Mouse (Mus musculus) bone marrow, adult 2 months (tissue): ENCODE measurements at regions not wholly inside any gene's neighbourhood (a gene's known extent, or its start where the extent isn't known, plus 50 kb on each side); places are given as distances from the start of the nearest gene placed in this dataset.

Source experiments
- H3K27ac ChIP-seq: fragments of 200-500 bp; 2 replicates; pipeline ENCODE4 v1.5.1; 2012; ENCODE audit warnings: low read depth, mild to moderate bottlenecking, control low read depth, inconsistent platforms, low read length; ENCODE audit not compliant: control insufficient read depth, poor library complexity, insufficient read depth
- H3K4me1 ChIP-seq: fragments of 200-500 bp; 2 replicates; pipeline ENCODE4 v1.6.1; 2011; ENCODE audit warnings: low read length; ENCODE audit not compliant: control insufficient read depth, insufficient read depth
- H3K4me3 ChIP-seq: fragments of 200-500 bp; replicated peaks from 2 replicates; pipeline ENCODE3; 2011; ENCODE audit warnings: mild to moderate bottlenecking, low read depth, low read length, control low read depth; ENCODE audit not compliant: control insufficient read depth
- CTCF ChIP-seq: fragments of 200-500 bp; IDR thresholded peaks from 2 replicates; pipeline ENCODE4 v1.5.1; 2011; ENCODE audit warnings: low read length, control low read depth; ENCODE audit not compliant: control insufficient read depth, insufficient read depth
- POLR2A ChIP-seq: fragments of 200-500 bp; IDR thresholded peaks from 2 replicates; pipeline ENCODE4 v1.6.1; 2011; ENCODE audit warnings: low read depth, mild to moderate bottlenecking, control low read depth, low read length, borderline replicate concordance; ENCODE audit not compliant: control insufficient read depth
- WGBS: fragments of 180-500 bp; shearing (Covaris S2); methylation state at CpG from one replicate; pipeline ENCODE4 v1.1.7; 2018; 5-methylcytosine and 5-hydroxymethylcytosine counted together

GRCm38 (mm10) chr1:186494411-186494783 lies 211.4 kb downstream of the Tgfb2 start:
- no peak for TF ChIP-seq POLR2A
- TF ChIP-seq CTCF, result no peak
- H3K4me1 ChIP-seq, result no peaks in the 10 kb centered on the region; the same call in 1 of the 2 replicates
- WGBS, result 84% methylated on average over 5 of the region's 5 CpGs

DNA sequence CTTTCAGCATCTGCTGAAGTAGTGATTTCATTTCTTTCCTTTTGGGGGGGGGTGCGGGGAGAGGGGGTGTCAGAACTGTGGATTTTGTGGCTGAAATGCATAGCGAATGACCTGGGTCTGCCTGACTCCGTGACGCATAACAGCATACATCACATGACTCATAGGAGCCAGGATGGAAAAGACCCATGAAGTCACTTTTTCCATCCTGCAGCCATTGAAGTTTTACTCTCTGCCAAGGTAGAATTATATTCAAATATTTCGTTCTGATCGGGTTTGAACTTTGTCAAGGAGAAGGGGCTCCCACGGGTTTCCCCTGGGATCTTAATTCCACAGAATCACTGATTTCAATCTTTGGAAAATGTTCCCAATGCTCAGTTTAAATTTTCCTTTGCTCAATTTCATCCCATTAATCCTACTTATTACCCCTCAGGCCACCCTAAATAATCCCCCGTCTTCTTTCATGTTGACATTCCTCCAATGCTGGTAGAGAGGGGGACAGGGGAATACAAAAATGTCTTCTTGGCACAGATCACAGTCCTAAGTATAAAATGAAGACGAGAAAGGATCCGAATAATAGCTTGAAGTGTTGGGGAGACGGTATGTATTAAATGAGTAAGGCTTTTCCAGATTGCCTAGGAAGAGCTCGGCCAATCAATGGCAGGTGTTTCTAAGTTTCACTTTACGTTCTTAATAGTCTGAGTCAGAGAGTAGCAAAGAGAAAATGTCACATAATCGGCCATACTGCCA lies 212.0 kb downstream of the Tgfb2 start:
- H3K4me1 ChIP-seq, result no peaks in the 10 kb centered on the region; the same call in 1 of the 2 replicates
- 83% methylated on average over 14 of the region's 14 CpGs for WGBS
- no peak for TF ChIP-seq CTCF
- TF ChIP-seq POLR2A, result no peak
- H3K27ac ChIP-seq, result no peak overlapping the region
- H3K4me3 ChIP-seq, result no peak overlapping the region

More at GRCm38 (mm10) chr1:186494411-186494783, 211.4 kb downstream of the Tgfb2 start:
- no peak overlapping the region for H3K4me3 ChIP-seq
- H3K27ac ChIP-seq, result no peak overlapping the region

DNA sequence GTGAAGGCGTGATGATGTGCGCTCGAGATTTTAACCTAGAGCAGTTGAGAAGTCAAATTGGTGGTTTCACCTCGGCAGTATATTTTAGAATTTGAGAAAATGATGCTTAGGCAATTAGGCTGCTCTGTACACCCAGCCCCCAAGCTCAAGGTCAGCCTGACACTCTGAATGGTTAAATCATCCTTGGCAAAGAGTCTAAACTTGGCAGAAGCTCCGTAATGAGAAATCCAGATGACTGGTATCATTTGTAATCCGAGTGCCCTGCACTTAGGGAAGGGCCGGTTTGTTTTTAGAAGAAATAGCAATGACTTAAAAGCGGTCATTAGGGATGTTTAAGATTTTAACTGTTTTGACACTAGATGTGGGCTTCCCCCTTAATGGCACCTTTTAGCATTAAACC lies 223.6 kb downstream of the Tgfb2 start:
- WGBS, result 83% methylated on average over 8 of the region's 8 CpGs
- TF ChIP-seq CTCF (no peak), POLR2A (no peak)
- no peak overlapping the region for H3K4me3 ChIP-seq
- no peak overlapping the region for H3K27ac ChIP-seq
- H3K4me1 ChIP-seq, result no peaks in the 10 kb centered on the region

- TF ChIP-seq POLR2A, result no peak
- TF ChIP-seq CTCF, result no peak
- Histone ChIP-seq H3K4me3 (no peak overlapping the region), H3K27ac (no peak overlapping the region), H3K4me1 (no peaks in the 10 kb centered on the region)
- WGBS, result 50% methylated on average over 1 of the region's 1 CpGs
Measured at GRCm38 (mm10) chr1:186480019-186480418, 225.8 kb downstream of the Tgfb2 start.

DNA sequence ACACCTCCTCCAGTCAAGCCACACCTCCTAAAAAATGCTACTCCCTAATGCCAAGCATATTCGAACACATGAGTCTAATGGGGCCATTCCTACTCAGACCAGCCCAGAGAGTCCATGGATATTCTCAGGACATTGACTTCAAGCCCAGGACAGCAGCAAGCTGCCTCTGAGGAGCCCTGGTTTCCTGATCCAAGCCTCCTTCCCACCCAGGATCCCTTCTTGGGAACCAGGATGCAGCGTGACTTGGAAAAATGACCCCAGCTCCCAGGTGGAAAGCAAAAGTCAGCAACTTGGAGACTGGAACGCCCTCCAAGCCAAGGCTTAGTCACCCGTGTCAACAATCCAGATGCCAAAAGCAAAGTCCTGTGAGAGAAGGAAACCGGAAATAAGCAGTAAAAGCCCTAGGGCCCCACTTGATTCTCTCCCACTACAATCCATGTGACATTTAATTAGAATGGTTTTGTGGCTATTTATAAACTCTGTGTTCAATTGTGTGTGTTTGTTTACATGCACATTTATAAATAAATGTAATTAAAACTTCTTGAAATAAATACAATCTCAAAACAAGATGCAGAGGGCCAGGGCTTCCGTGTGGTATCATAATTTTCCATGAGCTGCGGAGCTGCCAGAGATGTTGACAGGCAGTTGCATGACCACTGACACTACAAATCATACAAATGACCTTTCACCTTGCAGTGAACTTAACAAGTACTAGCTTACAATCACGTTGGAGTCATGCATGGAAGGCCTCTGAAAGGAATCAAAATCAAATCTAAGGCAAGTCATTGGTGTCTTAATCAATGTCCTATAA lies 227.2 kb downstream of the Tgfb2 start:
- no peak for TF ChIP-seq POLR2A
- no peak for TF ChIP-seq CTCF
- H3K4me3 ChIP-seq, result no peak overlapping the region
- 73% methylated on average over 8 of the region's 8 CpGs for WGBS
- H3K4me1 ChIP-seq, result no peaks in the 10 kb centered on the region
- H3K27ac ChIP-seq, result no peak overlapping the region

- Histone ChIP-seq H3K27ac (no peak overlapping the region), H3K4me1 (no peaks in the 10 kb centered on the region), H3K4me3 (no peak overlapping the region)
- TF ChIP-seq POLR2A, result no peak
- TF ChIP-seq CTCF, result no peak
- WGBS, result 54% methylated on average over 2 of the region's 2 CpGs
Measured at GRCm38 (mm10) chr1:186474844-186475243, 230.9 kb downstream of the Tgfb2 start.

DNA sequence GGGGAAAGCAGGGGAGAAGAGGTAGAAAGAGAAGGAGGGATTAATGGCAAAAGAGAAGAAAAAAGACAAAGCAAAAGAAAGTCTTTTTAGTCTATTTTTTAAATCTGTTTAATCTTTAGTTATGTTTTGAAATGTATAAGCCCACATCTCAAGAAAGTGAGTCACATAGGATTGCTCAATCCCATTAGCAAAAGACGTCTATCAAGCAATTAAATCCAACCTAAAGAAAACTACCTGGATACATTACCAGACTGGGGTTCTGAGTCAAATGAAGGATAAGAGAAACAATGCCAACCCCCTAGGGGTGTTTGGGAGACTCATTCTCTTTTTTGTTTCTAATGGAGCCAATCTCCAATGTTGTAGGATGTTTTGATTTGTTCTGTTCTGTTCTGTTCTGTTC lies 231.4 kb downstream of the Tgfb2 start:
- TF ChIP-seq POLR2A, result no peak
- TF ChIP-seq CTCF, result no peak
- WGBS, result 51% methylated on average over 1 of the region's 1 CpGs
- Histone ChIP-seq H3K4me3 (no peak overlapping the region), H3K4me1 (no peaks in the 10 kb centered on the region), H3K27ac (no peak overlapping the region)

- TF ChIP-seq POLR2A, result no peak
- no peak for TF ChIP-seq CTCF
- Histone ChIP-seq H3K4me3 (no peak overlapping the region), H3K27ac (no peak overlapping the region), H3K4me1 (no peaks in the 10 kb centered on the region)
- WGBS, result 87% methylated on average over 10 of the region's 10 CpGs
Measured at GRCm38 (mm10) chr1:186472955-186473354, 232.8 kb downstream of the Tgfb2 start.

GRCm38 (mm10) chr1:186465526-186465925 lies 240.3 kb downstream of the Tgfb2 start:
- H3K27ac ChIP-seq, result no peak overlapping the region
- TF ChIP-seq POLR2A (no peak), CTCF (no peak)
- 81% methylated on average over 5 of the region's 5 CpGs for WGBS
- H3K4me3 ChIP-seq, result no peak overlapping the region
- no peaks in the 10 kb centered on the region for H3K4me1 ChIP-seq
